Mouse (Mus musculus): ENCODE measurements around the gene Ppp4r1. TPM values are rescaled to one million over a fixed set of nuclear protein-coding genes. Genes with fewer than 3 reads are reported as not detected.

Gene Ppp4r1
- polyA plus RNA-seq (2015; fragmentation: Illumina TruSeq; extraction: RNeasy Lipid Tissue Mini Kit (QIAGEN cat#74804); ENCODE audit: insufficient read depth, low replicate concordance): 60.7 TPM

GRCm38 (mm10) chr17:65782551-65783141 lies at the start of gene Ppp4r1:
Gene Ppp4r1, plus strand, starts transcription at chr17:65782573.

GRCm38 (mm10) chr17:65771951-65772934 lies 10.1 kb upstream of the Ppp4r1 start, which contains the start of gene Rab31:
Gene Rab31, minus strand, starts transcription at chr17:65772752.

GRCm38 (mm10) chr17:65885697-65886529 lies 103.5 kb downstream of the Ppp4r1 start, which contains the start of gene Ralbp1:
Gene Ralbp1, minus strand, starts transcription at chr17:65885798.

Other genes with a start within 250 kb of the Ppp4r1 start
- not detected for gene Tmem232, start 241.8 kb upstream of the Ppp4r1 start, polyA plus RNA-seq (2015; fragmentation: Illumina TruSeq; extraction: RNeasy Lipid Tissue Mini Kit (QIAGEN cat#74804); ENCODE audit: insufficient read depth, low replicate concordance)
- gene Vapa, start 169.0 kb upstream of the Ppp4r1 start, polyA plus RNA-seq (2015; fragmentation: Illumina TruSeq; extraction: RNeasy Lipid Tissue Mini Kit (QIAGEN cat#74804); ENCODE audit: insufficient read depth, low replicate concordance): 119 TPM
- gene Txndc2, start 140.4 kb upstream of the Ppp4r1 start, polyA plus RNA-seq (2015; fragmentation: Illumina TruSeq; extraction: RNeasy Lipid Tissue Mini Kit (QIAGEN cat#74804); ENCODE audit: insufficient read depth, low replicate concordance): not detected
- gene Rab31, start 9.8 kb upstream of the Ppp4r1 start, polyA plus RNA-seq (2015; fragmentation: Illumina TruSeq; extraction: RNeasy Lipid Tissue Mini Kit (QIAGEN cat#74804); ENCODE audit: insufficient read depth, low replicate concordance): 23.2 TPM
- gene Ralbp1, start 103.2 kb downstream of the Ppp4r1 start, polyA plus RNA-seq (2015; fragmentation: Illumina TruSeq; extraction: RNeasy Lipid Tissue Mini Kit (QIAGEN cat#74804); ENCODE audit: insufficient read depth, low replicate concordance): 31.8 TPM
- 31.8 TPM for gene Twsg1, start 168.7 kb downstream of the Ppp4r1 start, polyA plus RNA-seq (2015; fragmentation: Illumina TruSeq; extraction: RNeasy Lipid Tissue Mini Kit (QIAGEN cat#74804); ENCODE audit: insufficient read depth, low replicate concordance)